Mouse (Mus musculus): ENCODE measurements around the gene A030003K21Rik.

Gene A030003K21Rik

DNA sequence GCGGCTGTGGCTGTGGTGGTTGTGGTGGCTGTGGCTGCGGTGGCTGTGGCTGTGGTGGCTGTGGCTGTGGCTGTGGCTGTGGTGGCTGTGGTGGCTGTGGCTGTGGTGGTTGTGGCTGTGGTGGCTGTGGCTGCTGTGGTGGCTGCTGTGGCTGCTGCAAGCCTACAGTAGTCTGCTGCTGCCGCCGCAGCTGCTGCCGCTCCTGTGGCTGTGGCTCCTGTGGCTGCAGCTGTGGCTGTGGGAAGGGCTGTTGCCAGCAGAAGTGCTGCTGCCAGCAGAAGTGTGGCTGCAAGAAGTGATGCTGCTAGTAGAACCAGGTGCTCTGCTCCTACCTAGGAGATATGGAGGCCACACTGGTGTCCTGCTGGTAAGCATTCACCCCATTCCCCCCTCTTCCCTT lies 29.8 kb downstream of the A030003K21Rik start:
- peak in 1 of 2 experiments; percentile 4 for DNase-seq (ENCODE audit: low read depth in 2 of 2, low spot score in 2 of 2)

DNA sequence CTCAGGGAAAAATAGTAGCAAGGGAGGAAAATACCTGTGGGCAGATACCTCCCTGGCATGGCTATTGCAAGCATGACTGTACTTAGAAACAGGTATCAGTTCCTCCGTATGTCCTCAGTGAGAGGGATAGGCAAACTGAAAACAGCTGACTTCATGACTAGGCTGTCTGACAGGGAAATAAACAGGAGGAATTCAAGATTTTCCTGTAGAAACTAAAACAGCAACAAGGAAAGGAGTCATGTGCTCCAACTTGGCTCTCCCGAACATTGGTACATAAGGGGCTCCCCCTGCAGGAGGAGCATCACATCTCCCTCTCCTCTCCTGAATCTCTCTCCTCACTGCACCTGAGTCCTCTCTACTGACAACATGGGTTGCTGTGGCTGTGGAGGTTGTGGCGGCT lies 30.2 kb downstream of the A030003K21Rik start, which contains the start of gene A030005L19Rik:
A030005L19Rik (plus strand) TSS at position 301 of the 400 bp plus-strand sequence.
- DNase-seq (ENCODE audit: low read depth in 2 of 2, low spot score in 2 of 2), result no peak

DNA sequence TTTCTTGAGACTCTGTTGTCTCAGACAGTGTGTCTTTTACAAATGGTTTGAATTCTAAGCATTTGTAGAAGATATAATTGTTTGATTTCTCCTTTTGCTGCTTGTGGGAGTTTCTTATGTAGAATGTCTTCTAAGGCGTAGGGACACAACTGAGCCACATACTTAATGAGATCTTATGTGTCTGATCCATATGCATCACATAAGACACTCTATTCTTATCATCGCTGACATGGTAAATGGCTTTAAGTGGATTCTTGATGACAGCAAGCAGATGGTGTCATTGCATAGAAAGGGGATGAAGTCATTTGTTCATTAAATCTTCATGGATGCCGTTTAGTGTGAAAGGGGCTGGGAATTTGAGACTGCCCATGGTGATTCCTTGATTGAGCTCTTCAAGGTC lies 37.3 kb downstream of the A030003K21Rik start:
- no peak for DNase-seq (ENCODE audit: low read depth in 2 of 2, low spot score in 2 of 2)

DNA sequence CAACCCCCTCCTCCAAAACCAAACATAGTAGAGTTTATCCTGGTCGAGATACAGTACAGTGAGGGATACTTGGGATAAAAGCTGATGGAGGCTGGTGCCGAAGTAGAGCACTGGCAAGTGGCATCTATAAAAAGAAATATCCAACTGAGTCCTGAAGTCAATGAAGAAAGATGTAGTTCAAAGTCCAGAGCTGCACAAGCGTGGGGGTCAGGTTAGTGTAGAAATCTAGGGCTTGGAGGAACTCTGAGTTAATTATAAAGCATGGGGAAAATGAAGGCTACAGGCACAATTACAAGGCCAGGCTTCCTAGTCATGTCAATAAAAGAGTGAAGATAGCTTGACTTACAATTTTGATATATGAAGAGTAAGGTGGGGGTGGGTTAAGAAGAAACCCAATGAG lies 42.0 kb downstream of the A030003K21Rik start:
- no peak for DNase-seq (ENCODE audit: low read depth in 2 of 2, low spot score in 2 of 2)

DNA sequence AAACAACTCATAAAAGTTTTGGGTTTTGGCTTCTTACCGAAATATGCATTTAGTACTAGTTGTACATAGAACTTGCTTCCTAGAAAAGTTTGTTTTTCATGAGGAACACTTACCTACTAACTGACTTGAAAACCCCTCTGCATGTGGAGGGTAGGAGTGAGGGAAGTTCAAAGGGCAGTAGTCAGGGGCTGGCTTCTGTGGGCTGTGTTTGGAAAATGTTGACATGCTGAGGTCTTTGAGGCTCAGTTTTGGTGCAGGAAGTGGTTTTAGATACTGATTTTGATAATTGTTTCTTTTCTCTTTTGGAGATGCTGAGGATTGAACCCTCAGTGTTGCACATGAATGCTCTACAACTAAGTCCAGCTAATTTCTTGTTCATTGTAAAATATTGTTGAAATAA lies 42.6 kb downstream of the A030003K21Rik start:
- peak; percentile 16 to 35 for DNase-seq (ENCODE audit: low read depth in 2 of 2, low spot score in 2 of 2)

DNA sequence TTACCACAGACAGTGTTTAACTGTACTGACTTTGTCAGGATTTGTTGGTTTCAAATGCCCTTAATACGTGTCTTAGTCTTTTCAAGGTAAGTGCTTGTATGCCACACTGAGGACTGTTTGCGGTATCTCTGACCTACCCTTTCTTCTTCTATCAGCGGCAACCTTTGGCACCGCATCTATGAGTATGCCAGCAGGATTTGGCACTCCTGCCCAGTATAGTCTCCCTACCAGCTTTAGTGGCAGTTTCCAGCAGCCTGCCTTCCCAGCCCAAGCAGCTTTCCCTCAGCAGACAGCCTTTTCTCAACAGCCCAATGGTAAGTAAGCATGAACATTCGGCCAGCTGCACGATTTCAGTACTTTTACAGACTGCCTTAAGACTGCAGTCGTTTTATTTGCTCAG lies 49.9 kb downstream of the A030003K21Rik start:
- DNase-seq (ENCODE audit: low read depth in 2 of 2, low spot score in 2 of 2), result no peak
